In the genomic region with DNA sequence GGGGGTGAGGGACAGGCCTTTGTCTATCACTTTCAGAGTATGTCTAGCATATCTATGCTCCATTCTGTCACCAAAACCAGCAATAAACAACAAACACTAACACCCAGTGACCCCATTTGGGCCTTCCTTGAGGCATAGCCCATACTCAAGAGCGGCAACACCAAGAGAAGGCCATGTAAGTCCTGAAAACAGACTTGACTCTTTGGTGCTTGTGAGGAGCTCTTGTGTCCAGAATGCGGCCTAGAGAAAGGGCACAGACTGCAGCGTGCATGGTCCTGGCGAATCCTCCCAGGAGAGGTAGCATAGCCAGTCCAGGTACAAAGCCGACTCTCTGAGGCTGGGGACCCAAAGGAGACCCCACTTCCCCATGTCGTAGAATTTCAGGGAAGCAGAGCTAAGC, we compare ENCODE assay signal across 14 mouse cellular contexts. TPM values are rescaled to one million over a fixed set of nuclear protein-coding genes. Genes with fewer than 3 reads are reported as not detected.
"Had no signal": no experiment of that assay in that cellular context is flagged by ENCODE, and none has a peak within 500 bp of the region (broad histone marks: within the 10 kb centered on the region; RNA-seq: fewer than 3 reads in every experiment).

No protein-coding gene starts in this region.

- H3K9me3 ChIP-seq: limb, embryonic 12.5 days; liver, embryonic 13.5 days; midbrain, embryonic 12.5 days; neural tube, embryonic 15.5 days had no signal

- H3K27me3 ChIP-seq: midbrain, embryonic 12.5 days; neural tube, embryonic 15.5 days had no signal

- H3K4me2 ChIP-seq: liver, embryonic 13.5 days had no signal

- H3K4me3 ChIP-seq: limb, embryonic 12.5 days; liver, embryonic 13.5 days; myocyte had no signal

- H3K27ac ChIP-seq: limb, embryonic 12.5 days; liver, embryonic 13.5 days; midbrain, embryonic 12.5 days had no signal

- H3K36me3 ChIP-seq: limb, embryonic 12.5 days; liver, embryonic 13.5 days; midbrain, embryonic 12.5 days; neural tube, embryonic 15.5 days had no signal

- H3K9ac ChIP-seq: limb, embryonic 12.5 days; liver, embryonic 13.5 days; liver, postnatal 0 days had no signal

- DNase-seq: kidney, adult 8-10 months; kidney, postnatal 36 days; liver; liver, embryonic 13.5 days; liver, postnatal 0 days; spleen, adult 18-20 months; thymus, postnatal 14 days had no signal

- ATAC-seq: inflammation-experienced regulatory T-cells, adult 6 months; liver, postnatal 0 days had no signal

RNA-seq across cellular contexts. Expression of gene Epcam, which starts 25.2 kb away (rescaled TPM):
- total RNA-seq: left cerebral cortex, postnatal 36 days; megakaryocyte progenitor cell, adult 5-6 weeks had no signal
- polyA plus RNA-seq: myocyte had no signal
